Mouse (Mus musculus): ENCODE measurements around the gene Rnf113a2. TPM values are rescaled to one million over a fixed set of nuclear protein-coding genes. Genes with fewer than 3 reads are reported as not detected.

Gene Rnf113a2
- total RNA-seq, 1 experiment: 20.8 TPM

DNA sequence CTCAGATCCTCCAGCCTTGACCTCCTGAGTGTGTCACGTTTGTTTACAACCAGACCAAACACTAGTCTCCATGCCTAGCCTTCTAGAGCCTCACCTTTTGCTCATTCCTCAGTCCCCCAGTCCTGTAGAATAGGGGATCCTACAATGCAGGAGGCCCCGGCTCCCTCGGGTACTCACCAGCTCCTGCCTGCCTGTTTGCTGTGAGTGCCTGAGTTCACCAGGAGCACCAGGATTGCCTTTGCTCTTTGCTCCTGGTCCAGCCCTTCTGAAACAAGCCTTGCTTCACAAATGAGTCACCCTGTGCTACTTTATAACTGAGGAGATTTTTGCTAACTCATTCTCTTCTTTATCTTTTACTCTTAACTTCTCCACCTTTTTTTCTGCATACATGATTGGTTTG lies 16.3 kb upstream of the Rnf113a2 start:
- Histone ChIP-seq H3K4me3 (ENCODE audit: insufficient read depth in 1 of 2, low read depth in 1 of 2, low read length in 2 of 2, poor library complexity in 1 of 2, severe bottlenecking in 1 of 2) (no peak overlapping the region), H3K27ac (ENCODE audit: insufficient read depth, low read depth, low read length, poor library complexity, severe bottlenecking) (no peak overlapping the region)
- in situ Hi-C loops (cut with MboI; ENCODE audit: low sequenced_read_pairs in 2 of 2, unreplicated experiment in 2 of 2): no loop called here

GRCm38 (mm10) chr12:84402923-84403322 lies 14.1 kb upstream of the Rnf113a2 start:
- in situ Hi-C loops (cut with MboI; ENCODE audit: low sequenced_read_pairs in 2 of 2, unreplicated experiment in 2 of 2): no loop called here
- DNase-seq (ENCODE audit: low read depth, low spot score): no peak
- no peaks in the 10 kb centered on the region for H3K36me3 ChIP-seq (ENCODE audit: control insufficient read depth, insufficient read depth, low read length, poor library complexity, severe bottlenecking)
- TF ChIP-seq ZC3H11A (IDR thresholded peaks at IDR 0.05; ENCODE audit: borderline replicate concordance, low read depth, low read length): no peak
- no peak for TF ChIP-seq ZNF384 (IDR thresholded peaks at IDR 0.05; ENCODE audit: low read depth, low read length)
- TF ChIP-seq HCFC1 (IDR thresholded peaks at IDR 0.05; ENCODE audit: borderline replicate concordance, insufficient read depth, low read length): no peak
- no peak for TF ChIP-seq MAFK (IDR thresholded peaks at IDR 0.05; ENCODE audit: insufficient read depth, low read depth, low read length)
- TF ChIP-seq CHD2 (IDR thresholded peaks at IDR 0.05; ENCODE audit: low read depth, low read length): no peak
- no peaks in the 10 kb centered on the region; a peak in 1 of 4 replicates for H3K4me1 ChIP-seq (ENCODE audit: control insufficient read depth in 2 of 2, insufficient read depth in 2 of 2, low read length in 2 of 2, poor library complexity in 1 of 2)
- H3K9me3 ChIP-seq (ENCODE audit: control insufficient read depth, insufficient read depth, low read depth, low read length): no peaks in the 10 kb centered on the region
- no peak overlapping the region for H3K9ac ChIP-seq (ENCODE audit: insufficient read depth, low read depth, low read length, poor library complexity, severe bottlenecking)
- 0 out of 2 replicates have a peak overlapping the region, but pooled peaks have one; percentile 12 for H3K27ac ChIP-seq (ENCODE audit: insufficient read depth, low read depth, low read length, poor library complexity, severe bottlenecking)
- H3K4me3 ChIP-seq (ENCODE audit: insufficient read depth in 1 of 2, low read depth in 1 of 2, low read length in 2 of 2, poor library complexity in 1 of 2, severe bottlenecking in 1 of 2): no peak overlapping the region

More for the DNA sequence above, 16.3 kb upstream of the Rnf113a2 start:
- peaks cover 0 to under 1% of the 10 kb centered on the region in 2 experiments; a peak in 1 of 4 replicates for H3K4me1 ChIP-seq (ENCODE audit: control insufficient read depth in 2 of 2, insufficient read depth in 2 of 2, low read length in 2 of 2, poor library complexity in 1 of 2)
- DNase-seq (ENCODE audit: low read depth, low spot score): no peak
- no peaks in the 10 kb centered on the region for H3K36me3 ChIP-seq (ENCODE audit: control insufficient read depth, insufficient read depth, low read length, poor library complexity, severe bottlenecking)
- no peak overlapping the region for H3K9ac ChIP-seq (ENCODE audit: insufficient read depth, low read depth, low read length, poor library complexity, severe bottlenecking)
- H3K9me3 ChIP-seq (ENCODE audit: control insufficient read depth, insufficient read depth, low read depth, low read length): no peaks in the 10 kb centered on the region
- TF ChIP-seq MAFK (IDR thresholded peaks at IDR 0.05; ENCODE audit: insufficient read depth, low read depth, low read length): no peak
- no peak for TF ChIP-seq HCFC1 (IDR thresholded peaks at IDR 0.05; ENCODE audit: borderline replicate concordance, insufficient read depth, low read length)
- TF ChIP-seq ZNF384 (IDR thresholded peaks at IDR 0.05; ENCODE audit: low read depth, low read length): no peak
- TF ChIP-seq ZC3H11A (IDR thresholded peaks at IDR 0.05; ENCODE audit: borderline replicate concordance, low read depth, low read length): no peak
- TF ChIP-seq CHD2 (IDR thresholded peaks at IDR 0.05; ENCODE audit: low read depth, low read length): no peak

DNA sequence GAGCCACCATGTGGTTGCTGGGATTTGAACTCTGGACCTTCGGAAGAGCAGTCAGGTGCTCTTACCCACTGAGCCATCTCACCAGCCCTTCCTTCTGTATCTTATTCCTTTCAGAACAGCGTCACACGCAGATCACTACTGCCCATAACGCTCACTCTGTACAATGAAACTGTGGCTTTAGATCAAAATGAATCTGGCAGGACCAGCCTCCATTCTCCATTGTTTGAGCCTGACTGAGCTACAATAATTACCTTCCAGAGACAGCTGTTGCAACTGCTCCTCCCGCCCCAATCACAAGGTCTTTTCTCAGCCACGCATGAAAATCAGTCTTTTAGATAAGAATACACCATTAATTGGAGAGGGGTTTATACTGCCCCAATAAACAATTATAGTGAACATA lies 12.5 kb upstream of the Rnf113a2 start:
- Histone ChIP-seq H3K9ac (ENCODE audit: insufficient read depth, low read depth, low read length, poor library complexity, severe bottlenecking) (no peak overlapping the region), H3K4me3 (ENCODE audit: insufficient read depth in 1 of 2, low read depth in 1 of 2, low read length in 2 of 2, poor library complexity in 1 of 2, severe bottlenecking in 1 of 2) (no peak overlapping the region)

DNA sequence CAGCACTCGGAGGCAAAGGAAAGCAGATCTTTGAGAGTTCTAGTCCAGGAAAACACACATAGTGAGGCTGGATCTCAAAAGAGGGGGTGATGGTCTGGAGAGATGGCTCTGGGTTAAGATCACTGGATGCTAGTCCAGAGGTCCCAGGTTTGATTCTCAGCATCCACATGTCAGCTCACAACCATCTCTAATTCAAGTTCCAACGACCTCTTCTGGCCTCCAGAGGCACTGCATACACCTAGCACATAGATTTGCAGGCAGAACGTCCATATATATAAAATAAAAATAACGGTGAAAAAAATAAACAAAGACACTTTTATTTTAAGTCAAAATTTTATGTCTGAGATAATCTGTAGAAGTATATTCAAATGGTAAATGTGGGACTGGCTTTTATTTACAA lies 9.7 kb upstream of the Rnf113a2 start:
- Histone ChIP-seq H3K9me3 (ENCODE audit: control insufficient read depth, insufficient read depth, low read depth, low read length) (no peaks in the 10 kb centered on the region), H3K36me3 (ENCODE audit: control insufficient read depth, insufficient read depth, low read length, poor library complexity, severe bottlenecking) (no peaks in the 10 kb centered on the region), H3K27ac (ENCODE audit: insufficient read depth, low read depth, low read length, poor library complexity, severe bottlenecking) (no peak overlapping the region), H3K9ac (ENCODE audit: insufficient read depth, low read depth, low read length, poor library complexity, severe bottlenecking) (no peak overlapping the region), H3K4me1 (ENCODE audit: control insufficient read depth in 2 of 2, insufficient read depth in 2 of 2, low read length in 2 of 2, poor library complexity in 1 of 2) (peaks cover 0 to 2% of the 10 kb centered on the region in 2 experiments; a peak in 1 of 4 replicates), H3K4me3 (ENCODE audit: insufficient read depth in 1 of 2, low read depth in 1 of 2, low read length in 2 of 2, poor library complexity in 1 of 2, severe bottlenecking in 1 of 2) (peak overlapping the region in 1 of 2 experiments; percentile 93; a peak in 1 of 4 replicates)
- DNase-seq (ENCODE audit: low read depth, low spot score): no peak
- in situ Hi-C loops (cut with MboI; ENCODE audit: low sequenced_read_pairs in 2 of 2, unreplicated experiment in 2 of 2): no loop called here
- TF ChIP-seq MAFK (IDR thresholded peaks at IDR 0.05; ENCODE audit: insufficient read depth, low read depth, low read length) (no peak), HCFC1 (IDR thresholded peaks at IDR 0.05; ENCODE audit: borderline replicate concordance, insufficient read depth, low read length) (no peak), ZC3H11A (IDR thresholded peaks at IDR 0.05; ENCODE audit: borderline replicate concordance, low read depth, low read length) (no peak), ZNF384 (IDR thresholded peaks at IDR 0.05; ENCODE audit: low read depth, low read length) (no peak), CHD2 (IDR thresholded peaks at IDR 0.05; ENCODE audit: low read depth, low read length) (no peak)

More for the DNA sequence above, 12.5 kb upstream of the Rnf113a2 start:
- in situ Hi-C loops (cut with MboI; ENCODE audit: low sequenced_read_pairs in 2 of 2, unreplicated experiment in 2 of 2): no loop called here
- DNase-seq (ENCODE audit: low read depth, low spot score): no peak
- Histone ChIP-seq H3K36me3 (ENCODE audit: control insufficient read depth, insufficient read depth, low read length, poor library complexity, severe bottlenecking) (no peaks in the 10 kb centered on the region), H3K27ac (ENCODE audit: insufficient read depth, low read depth, low read length, poor library complexity, severe bottlenecking) (no peak overlapping the region), H3K9me3 (ENCODE audit: control insufficient read depth, insufficient read depth, low read depth, low read length) (no peaks in the 10 kb centered on the region), H3K4me1 (ENCODE audit: control insufficient read depth in 2 of 2, insufficient read depth in 2 of 2, low read length in 2 of 2, poor library complexity in 1 of 2) (peaks cover 0 to 1% of the 10 kb centered on the region in 2 experiments; a peak in 1 of 4 replicates)
- TF ChIP-seq ZNF384 (IDR thresholded peaks at IDR 0.05; ENCODE audit: low read depth, low read length) (0 out of 2 replicates have a peak, but pooled peaks have one; percentile 37), CHD2 (IDR thresholded peaks at IDR 0.05; ENCODE audit: low read depth, low read length) (no peak)

Measured in ES-E14 (cell line).